Mouse (Mus musculus) gastrocnemius, postnatal 25 days (tissue): ENCODE data around the gene Rnase1. TPM values are rescaled to one million over a fixed set of nuclear protein-coding genes. Genes with fewer than 3 reads are reported as not detected.
A peak's percentile ranks its signal among the peaks of the same experiment; 100 is the strongest.

ENCODE experiments used
- DNase-seq: peaks from one replicate; pipeline ENCODE4 v3.0.0; 2022
- total RNA-seq, 2 experiments: library from RNA; stranded (reverse); gene quantifications; 1 replicate in 1 of 2; 2 replicates in 1 of 2; pipeline ENCODE4 v1.2.3; 2021

Rnase1 gene
- total RNA-seq, 2 experiments from 2014 or later, result not detected

GRCm38 (mm10) chr14:51140342-51140741 is 6.2 kb downstream of the Rnase1 start:
- no peak for DNase-seq

GRCm38 (mm10) chr14:51132372-51132771 is 14.2 kb downstream of the Rnase1 start:
- no peak for DNase-seq

GRCm38 (mm10) chr14:51131086-51131815 is 15.3 kb downstream of the Rnase1 start:
- no peak for DNase-seq

GRCm38 (mm10) chr14:51130315-51130940 is 16.2 kb downstream of the Rnase1 start:
- DNase-seq, result no peak

GRCm38 (mm10) chr14:51129624-51129975 is 17.0 kb downstream of the Rnase1 start:
- DNase-seq, result no peak

- no peak for DNase-seq
These were observed 17.6 kb downstream of the Rnase1 start for GRCm38 (mm10) chr14:51128775-51129623.

- DNase-seq, result no peak
These were observed 18.8 kb downstream of the Rnase1 start for GRCm38 (mm10) chr14:51127648-51128258.

GRCm38 (mm10) chr14:51125684-51126083 is 20.9 kb downstream of the Rnase1 start:
- DNase-seq, result no peak

GRCm38 (mm10) chr14:51113916-51114560 is 32.5 kb downstream of the Rnase1 start, which contains the start of gene Eddm3b:
TSS of gene Eddm3b (plus strand) at chr14:51114426.
- no peak for DNase-seq

- no peak for DNase-seq
These were observed 33.1 kb downstream of the Rnase1 start for GRCm38 (mm10) chr14:51113476-51113875.

GRCm38 (mm10) chr14:51111966-51112365 is 34.6 kb downstream of the Rnase1 start:
- peak; percentile 25 for DNase-seq

GRCm38 (mm10) chr14:51106449-51106967 is 40.1 kb downstream of the Rnase1 start:
- no peak for DNase-seq

GRCm38 (mm10) chr14:51104366-51104765 is 42.2 kb downstream of the Rnase1 start:
- DNase-seq, result no peak

- DNase-seq, result no peak
These were observed 43.4 kb downstream of the Rnase1 start for GRCm38 (mm10) chr14:51103217-51103616.

GRCm38 (mm10) chr14:51101284-51101683 is 45.3 kb downstream of the Rnase1 start:
- DNase-seq, result no peak

GRCm38 (mm10) chr14:51098921-51099320 is 47.7 kb downstream of the Rnase1 start:
- no peak for DNase-seq

GRCm38 (mm10) chr14:51098300-51098699 is 48.3 kb downstream of the Rnase1 start:
- peak; percentile 23 for DNase-seq

- no peak for DNase-seq
These were observed 50.7 kb downstream of the Rnase1 start for GRCm38 (mm10) chr14:51095736-51096524.
